Mouse (Mus musculus): ENCODE results near the gene Zcchc7. TPM values are rescaled to one million over a fixed set of nuclear protein-coding genes. Genes with fewer than 3 reads are reported as not detected.
"Not testable (repeated sequence)": the region's sequence is repeated elsewhere in the genome, so short reads cannot be mapped to it uniquely, and the experiment has no call there.

The Zcchc7 gene
- polyA plus RNA-seq, 1 experiment from 2014 or later = 37.8 TPM

- no peaks in the 10 kb centered on the region for H3K9me3 ChIP-seq
- H3K27ac ChIP-seq = no peak overlapping the region
- no peaks in the 10 kb centered on the region for H3K27me3 ChIP-seq
- H3K36me3 ChIP-seq = no peaks in the 10 kb centered on the region
- no peak overlapping the region for H3K9ac ChIP-seq
- ATAC-seq (ENCODE audit: insufficient number of reproducible peaks, insufficient read depth, low FRiP score, low TSS enrichment) = no peak
- H3K4me1 ChIP-seq = no peaks in the 10 kb centered on the region
- H3K4me3 ChIP-seq = no peak overlapping the region
- WGBS = 79% methylated on average over 10 of the region's 10 CpGs
- H3K4me2 ChIP-seq (replicated peaks) = no peak overlapping the region
Observed at GRCm38 (mm10) chr4:44944426-44945075, 188.9 kb downstream of the Zcchc7 start.

DNA sequence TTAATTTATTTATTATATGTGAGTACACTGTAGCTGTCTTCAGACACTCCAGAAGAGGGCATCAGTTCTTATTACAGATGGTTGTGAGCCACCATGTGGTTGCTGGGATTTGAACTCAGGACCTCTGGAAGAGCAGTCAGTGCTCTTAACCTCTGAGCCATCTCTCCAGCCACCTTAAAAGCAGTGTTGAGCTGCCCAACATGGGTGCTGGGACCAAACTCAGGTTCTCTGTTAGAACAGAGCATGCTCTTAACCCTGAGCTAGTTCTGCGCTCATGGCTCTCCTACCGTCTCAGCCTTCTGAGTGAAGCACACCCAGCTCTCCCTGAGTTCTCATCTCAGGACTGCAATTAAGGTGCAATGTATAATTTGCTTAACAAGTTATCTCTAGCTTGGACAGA is 190.4 kb downstream of the Zcchc7 start:
- not testable (repeated sequence) for H3K9ac ChIP-seq; H3K27me3 ChIP-seq; H3K4me3 ChIP-seq; H3K4me2 ChIP-seq (replicated peaks); H3K27ac ChIP-seq; ATAC-seq (ENCODE audit: insufficient number of reproducible peaks, insufficient read depth, low FRiP score, low TSS enrichment); H3K9me3 ChIP-seq; H3K4me1 ChIP-seq; H3K36me3 ChIP-seq
- 95% methylated on average over 2 of the region's 2 CpGs for WGBS

GRCm38 (mm10) chr4:44947464-44947863 is 191.8 kb downstream of the Zcchc7 start:
- Histone ChIP-seq H3K9ac (no peak overlapping the region), H3K4me3 (no peak overlapping the region), H3K27ac (no peak overlapping the region), H3K9me3 (no peaks in the 10 kb centered on the region), H3K4me1 (no peaks in the 10 kb centered on the region), H3K27me3 (no peaks in the 10 kb centered on the region), H3K4me2 (replicated peaks) (no peak overlapping the region), H3K36me3 (no peaks in the 10 kb centered on the region)
- 88% methylated on average over 5 of the region's 5 CpGs for WGBS
- no peak for ATAC-seq (ENCODE audit: insufficient number of reproducible peaks, insufficient read depth, low FRiP score, low TSS enrichment)

- H3K4me3 ChIP-seq = no peak overlapping the region
- WGBS = 89% methylated on average over 1 of the region's 1 CpGs
- H3K27ac ChIP-seq = no peak overlapping the region
- no peaks in the 10 kb centered on the region for H3K36me3 ChIP-seq
- H3K9me3 ChIP-seq = no peaks in the 10 kb centered on the region
- no peaks in the 10 kb centered on the region for H3K4me1 ChIP-seq
- no peak overlapping the region for H3K9ac ChIP-seq
- no peak for ATAC-seq (ENCODE audit: insufficient number of reproducible peaks, insufficient read depth, low FRiP score, low TSS enrichment)
- no peaks in the 10 kb centered on the region for H3K27me3 ChIP-seq
- H3K4me2 ChIP-seq (replicated peaks) = no peak overlapping the region
Observed at GRCm38 (mm10) chr4:44948314-44948713, 192.6 kb downstream of the Zcchc7 start.

DNA sequence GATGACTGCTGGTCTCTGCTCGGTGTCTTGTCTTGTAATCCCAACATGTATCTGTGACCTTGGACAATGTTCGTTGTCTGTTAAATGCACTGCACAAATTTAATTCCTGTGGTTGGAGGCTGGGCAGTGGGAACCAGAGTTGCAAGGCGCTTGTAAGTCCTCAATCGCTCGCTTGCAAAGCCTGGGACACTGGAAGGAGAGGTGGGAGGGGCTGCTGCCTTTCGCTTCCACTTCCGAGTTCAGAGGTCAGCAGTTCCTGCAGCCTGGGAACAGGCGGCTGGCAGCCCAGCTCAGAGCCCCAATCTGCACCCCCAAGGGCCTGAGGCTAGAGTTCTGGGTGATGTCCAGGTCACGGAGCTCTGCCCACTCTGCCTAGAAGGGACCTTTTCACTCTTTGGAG is 197.4 kb downstream of the Zcchc7 start:
- Histone ChIP-seq H3K9ac (no peak overlapping the region), H3K4me1 (no peaks in the 10 kb centered on the region), H3K4me2 (replicated peaks) (no peak overlapping the region), H3K9me3 (no peaks in the 10 kb centered on the region), H3K4me3 (no peak overlapping the region), H3K36me3 (no peaks in the 10 kb centered on the region), H3K27ac (no peak overlapping the region), H3K27me3 (no peaks in the 10 kb centered on the region)
- ATAC-seq (ENCODE audit: insufficient number of reproducible peaks, insufficient read depth, low FRiP score, low TSS enrichment) = no peak
- 56% methylated on average over 9 of the region's 9 CpGs for WGBS

DNA sequence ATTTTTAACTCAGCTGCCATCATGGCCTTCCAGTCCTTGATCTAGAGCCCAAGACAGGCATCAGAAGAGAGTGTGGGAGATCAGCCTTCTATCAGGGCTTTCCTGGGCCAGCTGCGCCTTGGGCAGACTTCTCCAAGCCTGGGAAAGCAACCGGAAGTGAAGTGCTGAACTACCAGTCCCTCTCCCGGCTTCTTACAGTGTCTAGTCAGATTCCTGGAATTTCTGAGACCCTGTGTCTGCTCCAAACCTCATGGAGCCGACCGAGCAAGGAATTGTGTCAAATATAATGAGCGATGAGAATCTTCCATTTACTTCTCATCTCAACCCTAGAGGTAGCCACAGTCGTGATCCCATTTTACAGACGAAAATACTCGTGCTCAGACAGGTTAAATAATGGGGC is 203.1 kb downstream of the Zcchc7 start:
- H3K27ac ChIP-seq = no peak overlapping the region
- H3K9me3 ChIP-seq = no peaks in the 10 kb centered on the region
- no peaks in the 10 kb centered on the region for H3K4me1 ChIP-seq
- no peak for ATAC-seq (ENCODE audit: insufficient number of reproducible peaks, insufficient read depth, low FRiP score, low TSS enrichment)
- no peak overlapping the region for H3K4me2 ChIP-seq (replicated peaks)
- no peaks in the 10 kb centered on the region for H3K27me3 ChIP-seq
- H3K4me3 ChIP-seq = no peak overlapping the region
- WGBS = 85% methylated on average over 9 of the region's 9 CpGs
- H3K9ac ChIP-seq = no peak overlapping the region
- H3K36me3 ChIP-seq = no peaks in the 10 kb centered on the region

GRCm38 (mm10) chr4:44959220-44959619 is 203.5 kb downstream of the Zcchc7 start:
- Histone ChIP-seq H3K36me3 (no peaks in the 10 kb centered on the region), H3K4me3 (no peak overlapping the region), H3K4me2 (replicated peaks) (no peak overlapping the region), H3K27ac (no peak overlapping the region), H3K27me3 (no peaks in the 10 kb centered on the region), H3K9ac (no peak overlapping the region), H3K9me3 (no peaks in the 10 kb centered on the region), H3K4me1 (no peaks in the 10 kb centered on the region)
- no peak for ATAC-seq (ENCODE audit: insufficient number of reproducible peaks, insufficient read depth, low FRiP score, low TSS enrichment)
- WGBS = 91% methylated on average over 13 of the region's 13 CpGs

GRCm38 (mm10) chr4:44963156-44963555 is 207.5 kb downstream of the Zcchc7 start:
- Histone ChIP-seq H3K4me1 (no peaks in the 10 kb centered on the region), H3K27ac (no peak overlapping the region), H3K27me3 (no peaks in the 10 kb centered on the region), H3K9me3 (no peaks in the 10 kb centered on the region), H3K36me3 (no peaks in the 10 kb centered on the region), H3K4me3 (no peak overlapping the region), H3K4me2 (replicated peaks) (no peak overlapping the region), H3K9ac (no peak overlapping the region)
- 71% methylated on average over 11 of the region's 11 CpGs for WGBS
- no peak for ATAC-seq (ENCODE audit: insufficient number of reproducible peaks, insufficient read depth, low FRiP score, low TSS enrichment)

GRCm38 (mm10) chr4:44965175-44965574 is 209.5 kb downstream of the Zcchc7 start:
- no peaks in the 10 kb centered on the region for H3K36me3 ChIP-seq
- no peak overlapping the region for H3K27ac ChIP-seq
- no peak overlapping the region for H3K4me2 ChIP-seq (replicated peaks)
- no peak overlapping the region for H3K9ac ChIP-seq
- WGBS = 85% methylated on average over 2 of the region's 2 CpGs
- no peak overlapping the region for H3K4me3 ChIP-seq
- H3K4me1 ChIP-seq = no peaks in the 10 kb centered on the region
- ATAC-seq (ENCODE audit: insufficient number of reproducible peaks, insufficient read depth, low FRiP score, low TSS enrichment) = no peak
- no peaks in the 10 kb centered on the region for H3K9me3 ChIP-seq
- no peaks in the 10 kb centered on the region for H3K27me3 ChIP-seq

- WGBS = 85% methylated on average over 3 of the region's 3 CpGs
- H3K4me3 ChIP-seq = no peak overlapping the region
- no peaks in the 10 kb centered on the region for H3K36me3 ChIP-seq
- H3K27ac ChIP-seq = no peak overlapping the region
- H3K9ac ChIP-seq = no peak overlapping the region
- no peak overlapping the region for H3K4me2 ChIP-seq (replicated peaks)
- H3K4me1 ChIP-seq = no peaks in the 10 kb centered on the region
- no peaks in the 10 kb centered on the region for H3K27me3 ChIP-seq
- ATAC-seq (ENCODE audit: insufficient number of reproducible peaks, insufficient read depth, low FRiP score, low TSS enrichment) = no peak
- no peaks in the 10 kb centered on the region for H3K9me3 ChIP-seq
Observed at GRCm38 (mm10) chr4:44965736-44966135, 210.1 kb downstream of the Zcchc7 start.

GRCm38 (mm10) chr4:44967402-44967801 is 211.7 kb downstream of the Zcchc7 start:
- Histone ChIP-seq H3K4me2 (replicated peaks) (no peak overlapping the region), H3K4me1 (no peaks in the 10 kb centered on the region), H3K36me3 (no peaks in the 10 kb centered on the region), H3K9me3 (no peaks in the 10 kb centered on the region), H3K27ac (no peak overlapping the region), H3K9ac (no peak overlapping the region), H3K4me3 (no peak overlapping the region), H3K27me3 (no peaks in the 10 kb centered on the region)
- no peak for ATAC-seq (ENCODE audit: insufficient number of reproducible peaks, insufficient read depth, low FRiP score, low TSS enrichment)
- 85% methylated on average over 8 of the region's 8 CpGs for WGBS

DNA sequence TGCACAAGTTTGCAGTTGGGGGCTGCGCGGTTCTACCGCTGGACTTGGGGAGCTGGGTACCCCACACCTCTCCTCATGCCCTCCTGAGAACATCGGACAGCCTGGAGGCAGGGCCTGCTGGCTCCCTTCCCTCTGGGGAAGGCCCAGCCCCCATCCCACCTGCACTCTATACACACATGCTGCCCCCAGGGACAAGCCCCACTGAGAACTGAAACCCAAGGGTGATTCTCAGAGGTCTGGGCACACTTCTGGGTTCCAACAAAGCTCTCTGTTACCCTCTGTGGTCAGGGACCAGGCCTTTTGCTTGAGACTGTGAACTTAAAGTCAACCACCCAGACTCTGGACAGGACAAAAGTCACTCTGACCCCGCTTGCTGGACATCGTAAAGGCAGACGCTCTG is 214.4 kb downstream of the Zcchc7 start:
- Histone ChIP-seq H3K36me3 (no peaks in the 10 kb centered on the region), H3K27ac (no peak overlapping the region), H3K4me1 (no peaks in the 10 kb centered on the region), H3K9ac (no peak overlapping the region), H3K4me3 (no peak overlapping the region), H3K27me3 (no peaks in the 10 kb centered on the region), H3K4me2 (replicated peaks) (no peak overlapping the region), H3K9me3 (no peaks in the 10 kb centered on the region)
- no peak for ATAC-seq (ENCODE audit: insufficient number of reproducible peaks, insufficient read depth, low FRiP score, low TSS enrichment)
- WGBS = 88% methylated on average over 7 of the region's 7 CpGs

Measured in embryonic facial prominence, embryonic 12.5 days (tissue).